Mouse (Mus musculus): Measurements from ENCODE around the gene B4gat1. TPM values are rescaled to one million over a fixed set of nuclear protein-coding genes. Genes with fewer than 3 reads are reported as not detected.
"Not testable (repeated sequence)": the region's sequence is repeated elsewhere in the genome, so short reads cannot be mapped to it uniquely, and the experiment has no call there.

B4gat1 gene
- total RNA-seq (2015) (not detected in 2 replicates), total RNA-seq (2017) (0.62 and 2.2 TPM in 2 replicates)

DNA sequence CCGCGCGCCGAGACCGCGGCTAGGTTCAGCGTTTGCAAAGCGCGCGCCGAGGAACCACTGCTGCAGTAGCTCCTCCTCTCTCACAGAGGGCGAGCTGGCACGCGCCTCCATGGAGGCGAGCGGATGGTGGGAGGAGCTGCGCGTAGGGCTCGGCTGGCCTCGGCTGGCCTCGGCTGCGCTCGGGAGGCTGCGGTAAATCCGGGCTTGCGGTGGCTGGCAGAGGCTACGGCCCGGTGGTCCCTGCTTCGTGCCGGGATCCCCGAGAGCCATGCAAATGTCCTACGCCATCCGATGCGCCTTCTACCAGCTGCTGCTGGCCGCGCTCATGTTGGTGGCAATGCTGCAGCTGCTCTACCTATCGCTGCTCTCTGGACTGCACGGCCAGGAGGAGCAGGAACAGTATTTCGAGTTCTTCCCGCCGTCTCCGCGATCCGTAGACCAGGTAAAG is at the start of gene B4gat1, which contains the start of gene AC124502.3:
Gene B4gat1 (plus strand): TSS at position 118 of the 448 bp plus-strand sequence.
Gene AC124502.3 (plus strand): TSS at position 183 of the 448 bp plus-strand sequence.
- ATAC-seq (ENCODE audit: poor library complexity, severe bottlenecking): peak; percentile 91

GRCm38 (mm10) chr19:4989013-4989412 is 49.6 kb upstream of the B4gat1 start:
- ATAC-seq (ENCODE audit: poor library complexity, severe bottlenecking): peak; percentile 70

DNA sequence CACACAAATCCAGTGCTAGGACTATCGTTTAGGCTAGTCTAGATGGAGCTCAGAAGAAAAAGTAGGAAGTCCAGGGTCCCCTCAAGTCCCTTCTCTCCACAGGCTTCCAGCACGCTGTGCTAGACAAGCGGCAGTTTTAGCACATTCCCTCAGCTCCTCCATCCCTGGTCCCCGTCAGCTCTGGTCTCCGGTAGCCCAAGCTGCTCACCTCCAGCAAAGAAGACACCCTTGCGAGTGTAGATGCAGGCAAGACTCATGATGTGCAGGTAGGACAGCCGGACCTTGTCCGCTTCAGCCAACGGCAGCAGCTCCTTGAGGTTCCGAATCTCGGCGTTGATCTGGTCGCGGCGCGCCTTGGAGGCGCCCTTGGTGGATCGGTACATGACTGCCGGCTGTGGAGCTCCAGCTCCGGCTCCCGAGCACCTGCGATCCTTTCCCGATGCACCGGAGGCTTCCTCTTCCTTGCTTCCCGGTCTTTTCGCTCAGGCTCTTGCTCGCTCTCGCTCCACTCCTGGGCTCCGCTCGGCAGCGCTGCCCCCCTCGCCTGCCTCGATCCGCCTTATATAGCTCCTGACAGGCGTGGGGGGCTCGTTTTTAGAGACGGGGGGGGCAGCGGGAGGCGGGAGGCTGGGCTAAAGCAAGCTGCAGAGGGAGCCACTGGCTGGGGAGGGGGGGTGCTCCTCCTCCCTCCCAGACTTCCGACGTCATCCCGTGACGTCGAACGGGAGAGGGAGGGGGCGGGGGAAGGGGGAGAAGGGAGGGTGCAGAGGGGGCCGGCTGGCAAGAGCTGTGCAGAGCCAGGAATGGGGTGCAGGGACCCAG is 49.0 kb upstream of the B4gat1 start:
- ATAC-seq (ENCODE audit: poor library complexity, severe bottlenecking): no peak

DNA sequence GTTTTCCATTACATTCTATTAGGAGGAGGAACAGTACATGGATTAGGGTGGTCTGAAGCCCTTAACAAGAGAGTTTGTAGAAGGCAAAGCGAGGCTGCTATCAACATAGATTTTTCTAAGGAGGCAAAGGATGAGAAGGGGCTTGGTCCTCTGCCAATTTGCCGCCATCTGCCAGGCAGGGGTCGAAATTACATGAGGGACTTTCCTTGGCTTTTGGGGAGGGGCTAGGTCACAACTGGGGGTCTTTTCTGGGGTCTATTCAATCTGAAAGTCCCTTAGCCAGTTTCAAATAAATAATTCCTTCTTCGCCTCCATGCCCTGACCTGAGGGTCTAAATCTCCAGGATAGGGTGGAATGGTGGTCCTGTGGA is 48.4 kb upstream of the B4gat1 start, which contains the start of gene Npas4:
Gene Npas4 (minus strand): TSS at position 61 of the 370 bp plus-strand sequence.
- ATAC-seq (ENCODE audit: poor library complexity, severe bottlenecking): no peak

DNA sequence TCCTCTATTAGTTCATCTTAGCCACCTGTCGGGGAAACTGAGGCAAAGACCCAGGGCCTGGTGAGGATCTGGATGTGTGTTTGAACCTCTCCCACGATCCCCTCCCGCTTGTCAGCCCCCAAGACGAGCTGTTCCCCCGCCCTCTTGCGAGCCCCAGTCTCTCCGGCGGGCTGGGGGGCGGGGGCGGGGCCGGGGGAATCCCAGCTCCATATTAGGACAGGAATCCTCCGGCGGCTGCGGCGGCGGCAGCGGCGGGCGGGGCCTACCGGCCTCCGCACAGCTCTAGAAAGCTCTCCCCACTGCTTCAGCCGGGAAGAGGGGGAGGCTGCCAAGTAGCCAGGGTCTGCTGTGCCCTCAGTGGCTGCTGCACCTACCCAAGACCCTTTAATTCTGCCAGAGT is 47.9 kb upstream of the B4gat1 start:
- ATAC-seq (ENCODE audit: poor library complexity, severe bottlenecking): no peak

- no peak for ATAC-seq (ENCODE audit: poor library complexity, severe bottlenecking)
Measured at GRCm38 (mm10) chr19:4992371-4992770, 46.3 kb upstream of the B4gat1 start.

GRCm38 (mm10) chr19:4992904-4993303 is 45.7 kb upstream of the B4gat1 start:
- ATAC-seq (ENCODE audit: poor library complexity, severe bottlenecking): no peak

DNA sequence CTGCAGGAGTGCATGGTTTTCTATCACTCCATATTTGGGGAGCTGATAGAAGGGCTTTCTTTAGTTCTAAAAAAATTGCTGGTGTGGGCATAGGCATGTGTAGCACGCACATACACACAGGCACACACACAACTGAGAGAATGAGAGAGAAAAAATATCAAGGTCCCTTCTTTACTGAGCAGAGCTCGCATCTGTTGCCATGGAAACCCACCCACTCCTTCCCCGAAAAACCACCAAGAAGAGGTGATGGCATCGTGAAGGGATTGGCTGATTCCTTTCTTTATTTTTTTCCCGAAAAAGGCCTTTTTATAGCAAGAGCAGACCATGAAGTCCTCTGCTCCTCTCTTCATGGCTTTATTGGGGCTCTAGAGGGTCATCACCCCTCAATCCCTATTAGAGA is 44.6 kb upstream of the B4gat1 start:
- ATAC-seq (ENCODE audit: poor library complexity, severe bottlenecking): no peak

GRCm38 (mm10) chr19:4999445-5000140 is 39.0 kb upstream of the B4gat1 start:
- no peak for ATAC-seq (ENCODE audit: poor library complexity, severe bottlenecking)

GRCm38 (mm10) chr19:5001666-5002406 is 36.8 kb upstream of the B4gat1 start:
- peak; percentile 60; the same call in 1 of the 2 replicates for ATAC-seq (ENCODE audit: poor library complexity, severe bottlenecking)

- ATAC-seq (ENCODE audit: poor library complexity, severe bottlenecking): not testable (repeated sequence)
Measured at GRCm38 (mm10) chr19:5003644-5004043, 35.0 kb upstream of the B4gat1 start.

GRCm38 (mm10) chr19:5004925-5005324 is 33.7 kb upstream of the B4gat1 start:
- no peak for ATAC-seq (ENCODE audit: poor library complexity, severe bottlenecking)

DNA sequence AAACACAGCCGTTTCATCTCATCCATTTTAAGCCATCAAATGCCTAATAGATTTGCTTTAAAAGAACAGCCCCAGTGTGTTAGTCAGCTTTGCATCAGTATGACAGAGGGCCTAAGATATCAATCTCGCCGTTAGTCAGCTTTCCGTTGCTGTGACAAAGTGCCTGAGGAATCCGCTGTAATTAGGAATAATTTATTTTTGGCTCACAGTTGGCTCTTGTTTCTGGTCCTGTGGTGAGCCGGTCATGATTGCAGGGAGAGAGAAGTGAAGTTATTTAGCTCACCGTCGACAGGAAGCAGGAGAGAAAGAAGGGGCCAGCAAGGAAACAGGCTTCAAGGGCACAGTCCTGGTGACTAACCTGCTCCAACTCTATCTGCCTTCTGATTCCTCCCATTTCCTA is 25.5 kb upstream of the B4gat1 start:
- ATAC-seq (ENCODE audit: poor library complexity, severe bottlenecking): no peak

- no peak for ATAC-seq (ENCODE audit: poor library complexity, severe bottlenecking)
Measured at GRCm38 (mm10) chr19:5014961-5015398, 23.6 kb upstream of the B4gat1 start.

DNA sequence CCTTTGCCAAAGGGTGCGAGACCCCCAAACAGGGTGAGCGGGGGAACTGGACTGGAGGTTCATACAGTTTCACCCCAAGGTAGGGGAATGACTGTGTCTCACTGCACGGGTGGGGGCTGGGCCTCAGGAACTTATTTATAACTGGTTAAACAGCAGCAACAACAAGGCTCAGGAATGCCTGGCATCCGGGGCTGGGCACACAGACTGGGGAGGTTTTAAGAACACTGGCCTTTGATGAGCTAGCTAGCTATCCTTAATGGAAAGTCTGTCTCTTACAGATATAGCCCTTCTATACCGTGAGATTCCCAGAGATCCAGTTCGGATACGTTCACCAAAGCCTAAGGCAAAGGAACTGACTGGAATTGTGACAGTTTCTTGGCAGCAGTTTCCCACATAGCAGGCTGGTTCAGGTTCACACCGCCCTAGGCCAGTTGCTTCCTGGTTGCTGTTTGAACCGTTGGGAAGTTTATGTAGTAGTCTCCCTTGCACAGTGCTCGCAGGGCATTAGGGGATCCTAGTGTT is 22.3 kb upstream of the B4gat1 start:
- ATAC-seq (ENCODE audit: poor library complexity, severe bottlenecking): no peak

- peak; percentile 85 for ATAC-seq (ENCODE audit: poor library complexity, severe bottlenecking)
Measured at GRCm38 (mm10) chr19:5016782-5017181, 21.8 kb upstream of the B4gat1 start.

GRCm38 (mm10) chr19:5017611-5018010 is 21.0 kb upstream of the B4gat1 start:
- ATAC-seq (ENCODE audit: poor library complexity, severe bottlenecking): no peak

DNA sequence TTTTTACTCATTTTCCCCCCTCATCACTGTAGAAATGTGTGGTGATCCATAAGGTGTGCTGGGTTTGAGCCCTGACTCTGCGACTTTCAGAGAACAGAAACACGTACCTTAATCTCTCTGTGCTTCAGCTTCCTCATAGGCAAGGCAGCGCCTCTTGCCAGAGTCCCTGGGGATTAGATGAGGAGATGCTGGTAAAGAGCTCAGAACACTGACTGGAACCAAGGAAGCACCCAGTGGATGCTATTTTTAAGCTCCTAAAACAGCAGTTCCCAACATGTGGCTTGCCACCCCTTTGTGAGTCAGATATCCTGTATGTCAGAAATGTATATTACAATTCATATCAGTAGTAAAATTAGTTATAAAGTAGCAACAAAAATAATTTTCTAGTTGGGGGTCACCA is 20.4 kb upstream of the B4gat1 start:
- no peak for ATAC-seq (ENCODE audit: poor library complexity, severe bottlenecking)

DNA sequence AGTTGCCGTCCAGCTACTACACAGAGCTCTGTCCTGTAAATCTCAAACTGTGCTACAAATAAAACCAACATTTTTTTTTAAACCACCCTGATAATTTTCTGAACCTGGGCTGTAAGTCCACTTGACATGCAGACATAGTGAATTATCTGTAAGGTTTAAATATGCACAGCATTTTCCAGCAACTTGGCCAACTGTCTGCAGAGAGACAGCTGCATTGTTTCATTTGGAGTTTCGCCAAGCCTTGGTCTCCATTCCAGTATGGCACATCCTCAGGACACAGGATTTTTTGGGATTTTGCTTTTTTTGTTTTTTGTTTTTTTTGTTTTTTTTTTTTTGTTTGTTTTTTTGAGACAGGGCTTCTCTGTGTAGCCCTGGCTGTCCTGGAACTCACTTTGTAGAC is 17.2 kb upstream of the B4gat1 start:
- ATAC-seq (ENCODE audit: poor library complexity, severe bottlenecking): no peak

GRCm38 (mm10) chr19:5023621-5024479 is 14.8 kb upstream of the B4gat1 start, which contains the start of gene Slc29a2:
Gene Slc29a2 (plus strand): TSS chr19:5023860.
- peak; percentile 98 for ATAC-seq (ENCODE audit: poor library complexity, severe bottlenecking)
